Mouse (Mus musculus) midbrain, embryonic 15.5 days (tissue): Measurements from ENCODE around the gene Megf9. TPM values are rescaled to one million over a fixed set of nuclear protein-coding genes. Genes with fewer than 3 reads are reported as not detected.

Source experiments
- ATAC-seq: fragments of 200-750 bp; cut with Nextera tagmentation; replicated peaks from 2 replicates; pipeline ENCODE4 v1.8.0; 2017; ENCODE audit warnings: moderate TSS enrichment
- H3K27ac ChIP-seq: fragments of 300-500 bp; sonication (generic); 2 replicates; pipeline ENCODE4 v1.5.1; 2015; ENCODE audit warnings: mild to moderate bottlenecking, inconsistent platforms
- H3K27me3 ChIP-seq: fragments of 300-500 bp; sonication (generic); replicated peaks from 2 replicates; pipeline ENCODE4 v1.6.1; 2015; ENCODE audit warnings: inconsistent platforms
- H3K36me3 ChIP-seq: fragments of 300-500 bp; sonication (generic); replicated peaks from 2 replicates; pipeline ENCODE4 v1.6.1; 2015; ENCODE audit warnings: inconsistent platforms
- H3K4me1 ChIP-seq: fragments of 300-500 bp; sonication (generic); 2 replicates; pipeline ENCODE4 v1.6.1; 2015; ENCODE audit warnings: inconsistent platforms
- H3K4me2 ChIP-seq: fragments of 300-500 bp; sonication (generic); 2 replicates; pipeline ENCODE4 v1.6.1; 2015; ENCODE audit warnings: inconsistent platforms, mild to moderate bottlenecking, moderate library complexity
- H3K4me3 ChIP-seq: fragments of 300-500 bp; sonication (generic); 2 replicates; pipeline ENCODE4 v1.5.1; 2015; ENCODE audit warnings: mild to moderate bottlenecking, inconsistent platforms
- H3K9ac ChIP-seq: fragments of 300-500 bp; sonication (generic); 2 replicates; pipeline ENCODE4 v1.6.1; 2015; ENCODE audit warnings: mild to moderate bottlenecking, inconsistent platforms
- H3K9me3 ChIP-seq: fragments of 300-500 bp; sonication (generic); 2 replicates; pipeline ENCODE4 v1.6.1; 2016; ENCODE audit warnings: inconsistent platforms
- WGBS: fragments of 180-500 bp; shearing (Covaris S2); methylation state at CpG from one replicate; pipeline ENCODE4 v1.1.7; 2015; ENCODE audit warnings: mixed read lengths; 5-methylcytosine and 5-hydroxymethylcytosine counted together
- polyA plus RNA-seq: library from polyadenylated mRNA; unstranded; fragments of >200 nt; fragmentation: Nextera tagmentation; extraction: Ambion mirVana; gene quantifications from 2 replicates; pipeline ENCODE4 v1.2.1, GENCODE M21; 2015

Megf9 gene
- polyA plus RNA-seq, 1 experiment from 2014 or later = 32.2 TPM

DNA sequence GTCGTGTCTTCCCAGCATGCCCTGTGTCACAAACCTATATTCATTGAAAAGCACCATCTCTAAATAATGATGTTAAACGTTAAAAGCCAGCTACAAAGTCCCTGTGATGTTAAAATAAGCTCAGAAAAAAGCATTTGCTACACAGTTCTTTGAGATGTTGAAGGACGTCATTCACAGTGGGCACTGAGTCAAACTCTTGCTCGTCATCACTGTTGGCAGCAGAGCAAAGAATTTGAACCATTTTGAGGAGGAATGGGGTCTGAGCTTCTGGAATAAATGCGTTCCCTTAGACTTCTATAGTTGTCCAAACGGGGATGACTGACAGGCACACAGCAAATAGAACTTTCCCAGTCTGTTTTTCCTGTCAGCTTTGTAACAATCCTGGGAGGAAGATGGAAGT, 5.9 kb upstream of the Megf9 start:
- 53% methylated on average over 6 of the region's 6 CpGs for WGBS
- Histone ChIP-seq H3K4me3 (no peak overlapping the region), H3K27ac (no peak overlapping the region), H3K9me3 (no peaks in the 10 kb centered on the region), H3K4me2 (no peak overlapping the region), H3K4me1 (peaks cover 11% of the 10 kb centered on the region), H3K9ac (no peak overlapping the region), H3K36me3 (no peaks in the 10 kb centered on the region), H3K27me3 (no peaks in the 10 kb centered on the region)
- no peak for ATAC-seq

DNA sequence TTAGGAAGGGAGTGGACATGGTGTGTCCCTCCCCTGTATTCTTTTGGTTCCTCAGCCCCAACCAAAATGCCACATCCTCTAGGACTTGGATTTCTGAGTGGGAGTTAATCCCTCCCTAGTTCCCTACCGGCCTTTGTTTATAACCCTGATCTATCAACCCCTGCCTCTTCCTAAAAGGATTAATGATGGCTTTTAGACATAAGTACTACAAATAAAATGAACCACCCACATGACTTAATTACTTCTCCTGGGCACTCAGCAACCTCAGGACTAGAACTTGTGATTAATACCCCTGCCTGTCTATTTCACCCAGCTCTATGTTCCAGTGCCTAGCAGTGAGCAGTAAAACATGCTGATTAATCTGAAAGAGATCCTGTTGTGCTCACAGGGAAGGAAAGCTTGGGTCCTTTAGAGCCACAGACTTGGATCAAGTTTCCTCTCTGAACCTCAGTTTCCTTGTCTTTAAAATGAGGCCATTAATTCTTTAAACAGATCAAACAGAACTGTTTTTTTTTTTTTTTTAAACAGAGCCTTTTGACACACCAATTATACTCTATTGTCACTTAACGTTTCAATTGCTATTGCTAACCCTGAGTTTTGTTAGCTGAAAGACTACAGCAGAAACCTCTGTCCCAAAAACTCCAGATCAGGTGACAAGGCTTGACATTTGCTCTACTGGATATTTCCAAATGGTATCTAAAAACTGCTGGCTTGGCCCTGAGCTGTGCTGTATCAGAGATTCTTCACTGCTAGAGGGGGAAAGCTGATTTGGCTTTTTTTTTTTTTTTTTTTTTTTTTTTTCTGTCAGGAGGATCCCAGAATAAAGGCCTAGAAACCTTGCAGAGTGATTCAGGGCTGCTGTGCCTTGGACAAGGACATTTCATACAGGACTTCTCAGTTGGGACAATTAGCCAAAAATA, 2.1 kb upstream of the Megf9 start:
- Histone ChIP-seq H3K4me3 (no peak overlapping the region), H3K4me1 (peaks cover 24% of the 10 kb centered on the region), H3K27ac (no peak overlapping the region), H3K9ac (no peak overlapping the region), H3K4me2 (peak overlapping the region; percentile 74; the same call in 1 of the 2 replicates), H3K27me3 (no peaks in the 10 kb centered on the region), H3K9me3 (no peaks in the 10 kb centered on the region), H3K36me3 (no peaks in the 10 kb centered on the region)
- ATAC-seq = no peak
- 7% methylated on average over 2 of the region's 2 CpGs for WGBS

DNA sequence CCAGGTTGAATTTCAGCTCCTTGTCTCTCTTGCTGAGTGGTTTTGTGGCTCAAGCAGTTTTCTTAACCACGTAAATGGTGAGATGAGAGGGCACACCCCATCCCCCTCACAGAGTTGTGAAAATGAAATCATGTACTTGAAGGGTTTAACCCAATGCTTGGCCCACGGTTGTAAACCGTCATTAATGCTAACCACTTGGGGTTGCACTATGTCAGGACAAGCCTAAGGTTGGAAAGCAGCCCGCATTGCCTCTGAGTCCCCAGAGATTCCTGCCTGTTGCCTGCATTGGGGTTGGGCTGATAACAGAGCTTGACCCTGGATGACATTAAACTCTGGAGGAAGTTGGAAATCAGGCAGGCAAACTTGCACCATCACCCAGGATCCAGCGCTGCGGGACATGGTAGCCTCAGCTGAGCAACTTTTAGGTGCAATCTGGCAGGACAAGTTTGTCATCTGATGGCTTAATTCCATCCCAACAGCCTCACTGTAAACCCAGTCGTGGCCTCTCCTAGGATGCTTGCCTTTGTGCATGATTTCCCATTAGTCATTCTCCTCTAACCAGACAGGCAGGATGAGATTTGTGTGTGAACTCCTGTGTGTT, 1.0 kb upstream of the Megf9 start:
- Histone ChIP-seq H3K4me2 (peak overlapping the region; percentile 74), H3K4me1 (peaks cover 31% of the 10 kb centered on the region), H3K27me3 (no peaks in the 10 kb centered on the region), H3K4me3 (peak overlapping the region; percentile 85), H3K27ac (peak overlapping the region; percentile 100), H3K36me3 (no peaks in the 10 kb centered on the region), H3K9ac (peak overlapping the region; percentile 94), H3K9me3 (no peaks in the 10 kb centered on the region)
- ATAC-seq = peak; percentile 9
- WGBS = 3% methylated on average over 7 of the region's 7 CpGs

DNA sequence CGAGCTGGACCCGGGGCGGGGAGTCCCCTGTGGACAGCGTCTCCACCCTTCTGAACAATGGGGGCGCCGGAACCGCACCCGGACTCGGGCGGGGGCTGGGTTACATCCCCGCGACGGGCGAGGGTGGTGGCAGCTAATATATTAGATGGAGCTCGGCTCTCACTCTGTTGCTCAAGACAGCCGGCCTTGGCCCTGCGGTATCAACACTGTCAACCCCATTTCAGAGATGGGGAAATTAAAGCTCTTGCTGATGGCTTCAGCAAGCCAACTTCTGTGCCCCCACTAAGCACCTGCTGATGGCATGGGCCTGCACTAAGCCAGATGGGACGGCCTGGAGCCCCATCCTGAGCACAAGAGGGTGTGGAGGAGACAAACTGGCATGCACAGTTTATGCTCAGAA, 494 bp upstream of the Megf9 start:
- H3K4me3 ChIP-seq = peak overlapping the region; percentile 85
- no peaks in the 10 kb centered on the region for H3K27me3 ChIP-seq
- peak overlapping the region; percentile 100 for H3K27ac ChIP-seq
- no peaks in the 10 kb centered on the region for H3K9me3 ChIP-seq
- H3K4me2 ChIP-seq = peak overlapping the region; percentile 74
- peak; percentile 80 for ATAC-seq
- peak overlapping the region; percentile 94 for H3K9ac ChIP-seq
- H3K36me3 ChIP-seq = no peaks in the 10 kb centered on the region
- WGBS = 0% methylated on average over 18 of the region's 18 CpGs
- peaks cover 35% of the 10 kb centered on the region for H3K4me1 ChIP-seq

DNA sequence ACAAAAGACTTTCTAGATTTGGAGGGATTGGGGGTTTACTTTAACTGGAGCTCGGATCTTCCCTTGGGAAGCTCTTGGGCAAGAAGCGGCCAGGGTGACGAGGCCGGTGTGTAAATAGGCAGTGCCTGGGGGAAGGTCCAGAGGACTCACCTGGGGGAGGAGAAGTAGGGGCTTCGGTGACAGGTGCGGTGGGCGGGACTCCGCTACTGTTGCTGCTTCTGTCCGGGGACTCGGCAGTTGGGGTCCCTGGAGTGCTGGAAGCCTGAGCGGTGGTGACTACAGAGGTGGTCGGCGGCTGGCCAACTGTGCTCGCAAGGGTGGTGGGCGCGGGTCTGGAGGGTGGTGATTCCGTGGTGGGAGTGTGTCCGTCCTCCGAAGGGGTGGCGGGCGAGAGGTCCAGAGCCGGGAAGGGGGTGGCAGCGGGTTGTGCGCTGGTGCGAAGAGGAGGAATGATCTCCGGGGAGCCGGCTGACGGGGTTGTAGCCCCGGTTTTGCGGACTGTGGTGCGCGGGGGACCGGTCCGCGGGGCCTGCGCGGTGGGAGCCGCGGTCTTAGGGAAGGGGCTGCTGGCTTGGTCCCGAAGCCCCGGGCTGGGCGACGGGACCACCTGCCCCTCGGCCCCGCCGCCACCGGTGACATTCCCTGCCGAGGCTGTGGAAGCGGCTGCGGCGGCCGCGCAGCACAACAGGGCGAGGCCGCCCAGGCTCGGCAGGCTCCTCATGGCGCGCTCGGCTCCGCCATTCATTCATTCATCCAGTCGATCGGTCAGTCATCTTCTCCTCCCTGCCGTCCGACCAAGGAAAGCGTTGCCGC, 511 bp downstream of the Megf9 start:
- H3K9ac ChIP-seq = peak overlapping the region; percentile 95
- peaks cover 44% of the 10 kb centered on the region for H3K4me1 ChIP-seq
- under 1% methylated on average over 66 of the region's 66 CpGs for WGBS

DNA sequence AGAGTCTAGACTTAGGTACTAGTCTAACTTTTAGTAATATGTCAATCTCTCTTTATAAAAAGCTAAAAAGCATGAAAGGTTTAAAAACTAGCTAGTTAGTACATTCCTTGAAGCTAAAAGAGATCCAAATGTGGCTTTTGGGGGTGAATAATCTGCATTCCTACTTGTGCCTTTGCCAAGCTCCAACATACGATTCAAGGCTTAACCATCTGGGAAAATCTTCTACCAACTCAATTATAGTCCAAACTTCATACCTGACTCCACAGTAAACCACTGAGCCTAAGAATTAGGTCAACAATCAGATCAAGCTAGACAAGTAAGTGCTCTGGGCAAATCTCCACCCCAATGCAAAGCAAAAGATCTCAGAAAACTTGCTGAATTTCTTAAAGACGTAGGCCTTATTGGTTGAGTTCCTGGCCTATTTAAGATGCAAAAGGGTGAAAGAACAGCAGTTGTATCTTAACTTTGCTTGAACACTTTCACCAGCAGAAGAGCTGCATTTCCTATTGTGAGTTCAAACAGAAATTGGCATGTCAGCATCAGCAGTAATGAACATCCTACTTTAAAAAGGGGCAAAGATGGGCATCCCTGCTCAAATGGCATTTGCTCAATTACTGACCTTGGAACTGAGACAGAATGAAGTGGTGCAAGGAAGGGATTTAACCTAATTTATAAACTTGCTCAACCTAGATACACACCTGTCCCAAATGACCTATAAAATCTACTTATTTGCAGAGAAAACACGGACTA, 1.6 kb downstream of the Megf9 start:
- WGBS = 20% methylated on average over 3 of the region's 3 CpGs
- Histone ChIP-seq H3K4me1 (peaks cover 52% of the 10 kb centered on the region), H3K4me3 (peak overlapping the region; percentile 85), H3K36me3 (no peaks in the 10 kb centered on the region), H3K27me3 (no peaks in the 10 kb centered on the region), H3K9me3 (no peaks in the 10 kb centered on the region), H3K9ac (peak overlapping the region; percentile 95), H3K4me2 (peak overlapping the region; percentile 76), H3K27ac (no peak overlapping the region)
- ATAC-seq = no peak

More for the DNA sequence above, 511 bp downstream of the Megf9 start:
- Histone ChIP-seq H3K27ac (peak overlapping the region; percentile 100), H3K36me3 (no peaks in the 10 kb centered on the region), H3K27me3 (no peaks in the 10 kb centered on the region), H3K4me2 (peak overlapping the region; percentile 76), H3K9me3 (no peaks in the 10 kb centered on the region), H3K4me3 (peak overlapping the region; percentile 85)
- peak; percentile 67 for ATAC-seq

DNA sequence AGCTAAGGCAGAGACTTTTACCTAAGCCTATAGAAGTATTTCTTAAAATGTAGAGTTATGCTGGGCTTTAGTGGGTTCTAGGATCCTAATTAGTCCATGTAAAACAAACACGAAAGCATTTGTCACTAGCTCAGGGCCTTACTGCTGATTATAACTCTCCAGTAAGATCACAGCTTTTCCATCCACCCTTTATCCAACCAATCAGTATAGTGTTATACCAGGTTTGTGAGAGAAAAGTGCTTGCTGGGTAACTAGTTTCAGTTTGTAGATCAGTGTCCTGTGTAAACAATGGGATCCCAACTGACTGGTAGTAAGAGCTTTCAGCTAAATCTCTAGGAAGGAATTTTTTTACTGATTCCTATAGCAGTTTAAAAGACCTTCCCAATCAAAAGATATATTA, 3.8 kb downstream of the Megf9 start:
- Histone ChIP-seq H3K4me3 (peak overlapping the region; percentile 21), H3K36me3 (no peaks in the 10 kb centered on the region), H3K4me2 (peak overlapping the region; percentile 48), H3K4me1 (peaks cover 44% of the 10 kb centered on the region), H3K9me3 (no peaks in the 10 kb centered on the region), H3K27me3 (no peaks in the 10 kb centered on the region), H3K27ac (no peak overlapping the region), H3K9ac (no peak overlapping the region)
- WGBS = 79% methylated on average over 1 of the region's 1 CpGs
- no peak for ATAC-seq

DNA sequence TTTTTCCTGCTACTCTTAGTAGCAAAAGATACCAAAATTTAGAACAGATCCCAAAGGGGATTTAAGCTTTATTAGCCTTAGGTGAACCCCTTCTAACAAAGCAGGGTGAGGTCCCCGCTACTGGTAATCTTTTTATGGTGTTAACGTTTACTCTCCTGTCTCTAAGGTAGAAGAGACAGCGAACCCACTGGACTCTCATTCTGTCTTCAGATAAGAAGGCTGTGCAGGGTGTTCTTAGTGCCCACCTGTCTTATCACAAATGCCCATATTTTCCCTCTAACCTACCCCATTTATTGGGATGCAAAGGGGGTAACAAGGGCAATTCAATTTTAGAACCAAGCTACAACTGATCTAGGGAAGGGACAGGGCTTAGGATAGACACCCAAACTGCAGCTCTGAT, 6.2 kb downstream of the Megf9 start:
- no peak for ATAC-seq
- peak overlapping the region; percentile 24 for H3K4me2 ChIP-seq
- 76% methylated on average over 3 of the region's 3 CpGs for WGBS

DNA sequence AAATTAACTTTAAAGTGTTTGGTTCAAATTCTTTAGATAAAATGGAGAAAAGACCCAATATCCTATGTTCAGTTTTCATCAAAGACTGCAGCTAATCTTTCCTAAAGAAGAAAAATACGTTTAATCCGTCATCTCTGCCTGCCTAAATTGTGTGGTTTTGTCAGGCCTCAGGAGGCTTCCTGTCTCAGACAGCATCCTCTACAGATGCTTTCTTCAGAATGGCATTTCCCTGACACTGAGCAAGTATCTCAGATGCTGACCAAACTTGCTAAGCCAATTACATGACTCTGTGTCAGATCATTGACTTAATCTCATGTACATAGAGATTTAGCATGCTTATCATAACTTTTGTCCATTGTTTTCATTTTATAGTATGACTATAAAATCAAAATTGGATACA, 11.4 kb downstream of the Megf9 start:
- Histone ChIP-seq H3K27ac (no peak overlapping the region), H3K9ac (no peak overlapping the region), H3K27me3 (no peaks in the 10 kb centered on the region), H3K36me3 (no peaks in the 10 kb centered on the region), H3K4me1 (0 out of 2 replicates have a peak, but pooled peaks cover 3% of the 10 kb centered on the region), H3K4me2 (no peak overlapping the region), H3K9me3 (no peaks in the 10 kb centered on the region), H3K4me3 (no peak overlapping the region)
- ATAC-seq = no peak
- 38% methylated on average over 2 of the region's 2 CpGs for WGBS

More for the DNA sequence above, 6.2 kb downstream of the Megf9 start:
- H3K27me3 ChIP-seq = no peaks in the 10 kb centered on the region
- peaks cover 38% of the 10 kb centered on the region for H3K4me1 ChIP-seq
- H3K9me3 ChIP-seq = no peaks in the 10 kb centered on the region
- H3K36me3 ChIP-seq = no peaks in the 10 kb centered on the region
- H3K4me3 ChIP-seq = no peak overlapping the region
- no peak overlapping the region for H3K27ac ChIP-seq
- H3K9ac ChIP-seq = no peak overlapping the region

DNA sequence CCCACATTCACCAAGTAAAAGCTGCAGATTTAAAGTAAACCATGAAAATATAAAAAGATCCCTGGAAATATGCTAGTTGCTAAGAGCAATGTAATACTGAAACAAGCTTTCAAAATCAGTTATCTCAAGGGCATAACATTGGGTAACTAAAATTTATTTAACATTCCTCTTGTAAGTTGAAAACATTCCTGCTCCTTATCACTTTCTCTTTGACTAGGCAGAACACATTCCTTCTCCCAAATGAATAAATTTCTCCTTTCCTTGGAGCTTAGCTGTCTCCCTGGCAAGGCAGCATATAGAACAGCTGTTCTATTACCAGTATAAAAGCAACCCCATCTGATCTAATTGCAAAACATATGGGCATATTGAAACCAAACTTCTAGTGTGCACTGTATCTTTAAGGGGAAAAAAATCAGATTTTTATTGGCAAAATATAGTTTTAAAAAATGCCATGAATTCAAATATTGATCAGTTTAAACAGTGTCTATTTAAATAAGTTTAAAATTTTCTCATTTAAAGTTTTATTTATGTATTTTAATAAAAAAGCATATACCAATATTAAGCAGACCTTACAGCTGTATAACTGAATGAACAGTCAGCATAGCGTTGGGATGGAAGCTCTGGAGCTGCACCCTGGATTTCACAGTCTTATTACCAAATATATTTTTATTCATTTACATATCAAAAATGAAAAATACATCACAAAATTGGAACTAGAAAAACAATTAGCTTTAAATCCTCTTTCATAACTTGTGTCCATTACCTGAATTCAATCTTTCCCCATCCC, 13.1 kb downstream of the Megf9 start:
- Histone ChIP-seq H3K9ac (no peak overlapping the region), H3K27ac (no peak overlapping the region), H3K4me1 (0 out of 2 replicates have a peak, but pooled peaks cover 3% of the 10 kb centered on the region), H3K27me3 (no peaks in the 10 kb centered on the region), H3K4me3 (no peak overlapping the region), H3K36me3 (no peaks in the 10 kb centered on the region), H3K9me3 (no peaks in the 10 kb centered on the region), H3K4me2 (no peak overlapping the region)
- ATAC-seq = no peak
- WGBS = 81% methylated on average over 1 of the region's 1 CpGs

DNA sequence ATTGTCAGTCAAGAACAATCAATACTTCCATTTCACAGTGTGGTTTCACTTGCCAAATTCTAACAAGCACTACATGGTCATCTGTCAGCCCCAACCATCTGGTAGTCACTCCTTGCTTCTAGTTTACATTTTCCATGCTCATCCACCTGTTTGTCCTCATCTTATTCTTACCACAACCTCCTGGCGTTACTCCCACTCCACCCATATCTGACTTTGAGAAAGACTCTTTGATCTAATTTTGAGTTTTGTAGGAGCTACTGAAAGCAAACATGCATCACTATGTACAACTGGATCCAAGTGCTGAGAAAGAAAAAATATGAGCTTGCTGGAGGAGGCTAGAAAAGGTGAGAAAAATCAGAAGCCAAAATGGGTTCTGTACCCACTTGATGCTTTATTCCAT, 17.1 kb downstream of the Megf9 start:
- Histone ChIP-seq H3K9ac (no peak overlapping the region), H3K4me1 (0 out of 2 replicates have a peak, but pooled peaks cover 3% of the 10 kb centered on the region), H3K27me3 (no peaks in the 10 kb centered on the region), H3K4me3 (no peak overlapping the region), H3K27ac (no peak overlapping the region), H3K9me3 (no peaks in the 10 kb centered on the region), H3K4me2 (no peak overlapping the region), H3K36me3 (no peaks in the 10 kb centered on the region)
- 75% methylated on average over 1 of the region's 1 CpGs for WGBS
- no peak for ATAC-seq
